Mouse (Mus musculus): Measurements from ENCODE around the gene Gpr137c.
A peak's percentile ranks its signal among the peaks of the same experiment; 100 is the strongest.

The Gpr137c gene

DNA sequence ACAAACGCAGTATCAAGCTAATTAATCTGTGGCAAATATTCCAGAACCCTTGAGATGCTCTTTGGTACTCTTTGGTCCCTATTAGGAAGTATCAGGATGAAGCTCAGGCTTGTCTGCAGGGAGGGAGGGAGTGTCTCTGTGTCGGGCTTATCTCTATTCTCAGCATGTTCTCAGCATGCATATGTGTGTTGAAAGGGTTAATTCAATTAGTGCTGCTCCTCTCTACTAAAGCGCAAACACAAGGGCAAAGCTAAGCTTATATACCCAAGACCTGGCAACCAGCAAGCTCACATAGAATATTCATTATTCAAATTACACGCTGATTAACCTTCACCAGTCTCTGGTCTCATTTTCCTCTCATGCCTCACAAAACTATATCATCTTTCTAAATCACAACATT, 84.4 kb downstream of the Gpr137c start:
- no peak for DNase-seq (ENCODE audit: low read depth)

DNA sequence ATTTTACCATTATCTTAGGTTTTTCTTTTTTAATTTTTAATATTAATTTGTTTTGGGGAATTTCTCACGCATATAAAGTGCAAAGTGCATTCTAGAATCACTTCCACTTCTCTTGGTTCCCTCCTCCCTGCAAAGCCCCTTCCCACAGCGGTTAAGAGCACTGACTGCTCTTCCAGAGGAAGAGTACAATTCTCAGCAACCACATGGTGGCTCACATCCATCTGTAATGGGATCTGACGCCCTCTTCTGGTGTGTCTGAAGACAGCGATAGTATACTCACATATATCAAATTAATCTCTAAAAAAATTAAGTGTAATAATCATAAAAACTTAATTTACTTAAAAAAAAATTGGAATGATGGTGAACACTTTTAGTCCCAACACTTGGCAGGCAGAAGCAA, 84.9 kb downstream of the Gpr137c start:
- no peak for DNase-seq (ENCODE audit: low read depth)

DNA sequence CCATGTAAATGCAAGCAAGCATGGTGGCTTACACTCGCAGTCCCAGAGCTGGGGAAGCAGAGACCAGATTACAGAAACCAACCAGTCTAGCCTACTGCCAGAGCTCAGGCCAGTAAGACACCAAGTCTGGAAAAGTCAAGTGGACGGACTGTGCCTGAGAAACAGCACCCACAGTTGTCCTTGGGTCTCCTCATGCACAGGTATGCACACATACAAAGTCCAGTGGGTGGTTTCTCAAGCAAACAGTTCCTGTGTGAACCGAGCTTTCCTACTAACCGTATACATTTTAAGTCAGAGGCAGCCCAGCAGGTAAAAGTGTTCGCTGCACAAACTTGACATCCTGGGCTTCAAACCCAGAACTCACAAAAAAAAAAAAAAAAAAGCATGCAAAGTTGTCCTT, 86.3 kb downstream of the Gpr137c start:
- no peak for DNase-seq (ENCODE audit: low read depth)

DNA sequence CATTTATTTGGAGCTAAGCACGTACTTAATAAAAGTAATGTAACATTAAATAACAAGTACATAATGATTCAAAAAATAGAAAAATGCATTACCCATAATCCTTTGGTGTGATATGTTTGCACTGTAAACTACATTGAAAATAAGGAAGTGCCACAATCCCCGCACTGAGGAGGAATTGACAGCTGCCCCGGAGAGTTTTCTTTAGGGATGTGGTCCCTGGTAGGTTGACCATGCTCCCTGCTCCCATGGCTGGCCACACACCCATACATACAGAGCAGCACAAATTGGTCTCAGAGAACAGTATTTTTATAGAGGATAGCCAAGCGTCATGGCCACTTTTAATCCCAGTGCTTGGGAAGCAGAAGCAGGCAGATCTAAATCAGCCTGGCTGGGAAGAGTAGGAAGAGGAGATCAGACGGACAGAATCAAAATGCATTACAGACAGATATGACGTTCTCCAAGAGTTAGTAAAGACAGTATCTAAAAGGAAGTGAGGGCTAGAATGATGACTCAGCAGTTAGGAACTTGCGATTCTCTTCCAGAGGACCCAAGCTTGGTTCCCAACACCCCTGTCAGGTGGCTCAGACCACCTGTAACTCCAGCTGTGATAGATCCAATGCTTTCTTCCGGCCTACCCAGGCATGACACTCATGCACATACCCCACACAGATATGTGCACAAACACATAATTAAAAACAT, 88.3 kb downstream of the Gpr137c start:
- no peak for DNase-seq (ENCODE audit: low read depth)

DNA sequence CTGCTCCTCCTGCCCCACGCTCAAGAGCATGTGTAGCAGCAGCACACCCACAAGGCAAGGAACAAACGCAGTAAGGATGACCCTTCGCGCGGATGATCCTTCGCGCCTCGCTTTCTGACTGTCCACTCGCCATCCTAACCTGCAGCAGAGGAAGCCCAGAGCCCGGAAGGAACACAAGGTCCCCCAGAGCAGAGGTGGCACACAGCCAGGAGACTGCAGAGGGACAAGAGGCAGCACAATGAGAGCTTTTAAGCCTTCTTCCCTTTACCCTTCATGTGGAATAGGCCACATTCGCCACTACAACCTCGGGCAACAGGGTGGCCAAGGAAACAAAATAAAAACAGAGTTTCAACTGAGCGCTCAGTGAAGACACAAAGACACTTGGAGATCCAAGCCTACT, 90.1 kb downstream of the Gpr137c start:
- DNase-seq (ENCODE audit: low read depth): no peak

DNA sequence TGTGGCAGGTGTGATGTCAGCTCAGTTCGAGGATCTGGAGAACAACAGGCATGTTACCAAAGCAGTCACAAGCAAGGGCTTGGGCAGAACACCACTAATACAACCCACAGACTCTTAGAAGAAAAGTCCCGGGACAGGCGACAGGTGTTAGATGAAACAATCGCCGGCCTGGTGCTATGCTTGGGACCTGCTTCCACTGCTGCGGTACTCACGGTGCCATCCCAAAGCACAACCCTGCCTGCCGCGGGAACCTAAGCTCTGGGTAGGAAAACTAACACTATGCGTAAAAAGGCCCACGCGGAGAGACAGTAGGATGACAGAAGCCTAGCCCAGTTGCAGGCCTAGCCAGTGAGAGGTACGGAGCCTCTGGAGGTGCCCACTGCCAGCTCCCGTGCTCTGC, 90.6 kb downstream of the Gpr137c start:
- no peak for DNase-seq (ENCODE audit: low read depth)

DNA sequence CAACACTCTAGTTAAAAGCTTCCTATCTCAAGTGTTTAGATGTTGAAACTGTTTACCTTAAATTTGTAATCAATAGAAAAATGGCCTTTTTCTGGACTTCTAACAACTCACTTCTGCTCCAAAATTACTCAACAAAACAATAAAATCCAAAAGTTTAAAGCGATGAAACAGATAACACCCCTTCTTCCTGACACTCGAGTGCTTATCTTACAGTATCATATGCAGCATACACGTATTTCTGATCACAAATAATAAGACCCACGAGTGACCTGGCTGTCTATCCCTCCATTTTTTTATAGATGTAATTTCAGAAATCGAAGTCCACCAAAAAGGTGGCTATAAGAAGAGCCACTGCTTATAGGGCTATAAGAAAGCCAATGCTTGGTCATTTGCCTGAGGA, 97.4 kb downstream of the Gpr137c start:
- no peak for DNase-seq (ENCODE audit: low read depth)

DNA sequence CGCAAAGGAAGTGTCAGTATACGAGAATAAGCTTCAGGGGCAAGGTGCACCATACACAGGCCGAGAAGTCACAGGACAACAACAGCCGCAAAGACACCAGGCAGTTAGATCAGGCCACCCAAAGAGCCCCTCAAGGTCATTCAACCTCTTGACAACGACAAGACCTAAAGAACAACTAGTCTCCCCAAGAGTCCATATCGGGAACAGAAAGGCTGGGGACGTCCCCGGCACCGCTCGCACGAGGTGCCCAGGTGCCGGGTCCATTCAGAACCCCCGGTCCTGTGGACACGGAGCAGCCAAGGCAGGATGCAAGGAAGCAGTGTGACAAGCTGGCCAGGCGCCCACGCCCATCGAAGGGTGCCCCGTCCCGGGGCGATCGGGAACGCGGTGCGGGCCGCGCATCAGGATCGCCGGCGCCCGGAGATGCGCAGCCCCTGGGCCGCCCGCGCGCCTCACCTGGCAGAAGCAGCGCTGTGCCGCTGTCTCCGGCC, 98.4 kb downstream of the Gpr137c start:
- peak; percentile 62 for DNase-seq (ENCODE audit: low read depth)

DNA sequence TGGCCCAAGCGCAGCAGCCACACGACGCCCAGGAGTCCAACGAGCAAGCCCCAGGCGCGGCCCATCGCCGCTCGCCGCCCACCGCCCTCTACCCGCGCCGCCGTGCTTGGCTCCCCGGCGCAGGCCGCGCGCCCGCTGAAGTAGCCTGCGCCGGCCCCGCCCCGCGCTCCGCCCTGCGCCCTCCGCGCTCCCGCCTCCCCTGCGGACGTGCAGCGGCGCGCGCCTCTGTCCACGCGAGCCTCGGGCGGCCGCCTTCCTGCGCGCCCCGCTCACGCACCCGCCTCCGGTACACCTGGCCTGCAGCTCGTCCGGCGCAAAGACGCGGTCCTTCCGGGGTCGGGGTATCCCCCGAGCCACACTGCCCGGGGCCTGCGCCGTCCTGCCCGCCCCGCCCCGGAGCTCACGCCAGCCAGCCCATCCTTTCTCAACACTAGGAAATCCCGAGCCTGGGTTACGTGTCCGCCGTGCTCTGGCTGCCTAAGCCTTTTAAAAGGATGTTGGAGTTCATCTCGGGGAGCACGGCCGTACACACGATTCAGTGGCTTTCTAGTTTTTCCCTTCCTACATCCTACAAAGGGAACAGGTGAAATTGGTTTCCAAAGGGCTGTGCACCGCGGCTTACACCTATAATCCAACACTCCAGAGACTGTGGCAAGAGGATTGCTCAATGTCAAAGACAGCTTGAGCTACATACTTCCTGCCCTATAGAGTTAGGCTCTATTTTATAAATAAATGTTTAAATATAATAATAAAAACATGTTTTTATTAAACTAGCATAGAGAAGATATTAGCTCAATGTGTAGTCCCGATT, 99.1 kb downstream of the Gpr137c start, which contains the start of gene Ero1l:
Gene Ero1l (minus strand): TSS at position 346 of the 811 bp plus-strand sequence.
- DNase-seq (ENCODE audit: low read depth): peak; percentile 88

DNA sequence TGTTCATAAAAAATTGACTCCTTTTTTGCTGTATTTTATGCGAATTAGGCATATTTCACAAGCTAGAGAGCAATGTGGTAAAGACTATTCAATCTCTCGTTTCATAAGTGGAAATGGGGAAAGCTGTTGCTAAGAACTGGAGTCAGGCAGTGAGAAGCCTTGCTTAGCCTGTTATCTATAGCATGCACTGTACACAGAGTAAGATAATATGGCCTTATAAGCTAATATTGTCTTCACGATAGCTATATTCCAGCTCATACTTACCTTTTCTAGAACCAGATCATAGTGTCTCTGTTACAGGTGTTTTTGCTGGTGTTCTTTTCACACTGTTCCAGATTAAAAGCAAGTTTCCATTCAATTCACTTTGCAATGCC, 99.7 kb downstream of the Gpr137c start:
- no peak for DNase-seq (ENCODE audit: low read depth)

DNA sequence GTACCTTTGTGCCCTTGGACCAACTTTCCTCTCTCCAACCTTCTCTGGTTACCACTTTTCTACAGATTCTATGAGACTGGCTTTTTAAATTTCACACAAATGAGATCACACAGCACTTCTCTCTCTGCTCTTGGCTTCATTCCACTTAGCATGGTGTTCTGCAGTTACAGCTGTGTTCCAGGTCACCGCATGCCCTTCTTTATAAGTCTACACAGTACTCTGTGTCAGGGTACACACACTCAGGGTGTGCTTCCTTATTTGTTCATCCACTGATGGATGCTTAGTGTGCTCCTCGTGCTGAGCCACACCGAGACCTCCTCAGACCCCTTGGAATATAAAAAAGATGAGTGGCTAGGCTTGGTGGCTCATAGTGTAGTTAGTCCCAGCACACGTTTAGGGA, 100.6 kb downstream of the Gpr137c start:
- no peak for DNase-seq (ENCODE audit: low read depth)

DNA sequence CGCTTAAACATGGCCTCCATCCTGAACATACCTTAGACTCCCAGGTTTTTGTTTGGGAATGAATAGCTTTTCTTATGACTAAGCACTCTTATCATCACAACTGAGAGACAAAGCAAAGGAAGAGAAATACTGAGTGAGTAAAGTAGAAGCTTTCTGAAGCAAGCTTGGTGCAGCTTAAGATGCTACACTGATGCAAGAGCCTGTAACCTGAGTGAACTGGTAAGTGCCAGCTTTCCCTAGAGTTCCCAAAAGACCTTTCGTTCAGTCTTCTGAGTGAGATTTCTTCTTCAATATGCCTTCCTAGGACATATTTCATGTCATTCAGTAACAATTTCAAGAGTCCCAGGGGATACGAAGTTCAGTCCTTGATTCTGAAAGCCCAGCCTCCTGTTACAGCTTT, 101.5 kb downstream of the Gpr137c start:
- DNase-seq (ENCODE audit: low read depth): no peak

DNA sequence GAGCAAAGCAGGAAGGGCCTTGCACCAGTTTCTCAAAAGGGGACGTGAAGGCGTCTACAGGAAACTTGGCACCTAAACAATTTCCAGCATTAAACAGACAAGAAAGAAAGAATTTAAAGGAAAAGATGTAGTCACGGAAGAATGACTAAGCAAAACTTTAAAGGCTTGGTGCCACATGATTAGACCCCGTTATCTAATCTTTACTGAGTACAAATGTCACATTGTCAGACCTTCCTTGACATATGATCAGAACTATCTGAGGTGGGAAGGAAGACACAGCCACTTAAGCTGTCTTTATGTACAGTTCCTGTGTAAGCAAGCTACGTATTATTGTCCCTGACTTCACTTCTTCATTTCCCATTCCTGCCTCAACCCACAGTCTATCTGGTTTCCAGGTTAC, 102.1 kb downstream of the Gpr137c start:
- DNase-seq (ENCODE audit: low read depth): no peak

DNA sequence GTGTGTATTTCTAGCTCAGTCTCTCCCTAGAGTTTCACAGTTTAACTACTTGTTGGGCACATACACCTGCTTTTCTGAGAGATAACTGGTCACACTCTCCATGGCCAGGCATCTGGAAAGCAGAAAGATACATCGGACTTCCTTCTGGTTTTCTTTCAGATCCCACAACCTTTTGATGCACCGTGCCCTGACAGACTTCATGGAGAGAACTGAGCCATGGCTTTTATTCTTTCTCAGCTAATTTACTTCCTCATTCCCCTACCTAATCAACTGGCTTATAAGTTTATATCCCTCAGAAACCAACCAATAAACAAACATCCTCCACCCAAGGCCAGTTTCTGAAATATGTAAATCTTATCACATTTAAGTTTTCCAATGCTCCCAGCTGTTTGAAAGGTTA, 102.9 kb downstream of the Gpr137c start:
- no peak for DNase-seq (ENCODE audit: low read depth)

DNA sequence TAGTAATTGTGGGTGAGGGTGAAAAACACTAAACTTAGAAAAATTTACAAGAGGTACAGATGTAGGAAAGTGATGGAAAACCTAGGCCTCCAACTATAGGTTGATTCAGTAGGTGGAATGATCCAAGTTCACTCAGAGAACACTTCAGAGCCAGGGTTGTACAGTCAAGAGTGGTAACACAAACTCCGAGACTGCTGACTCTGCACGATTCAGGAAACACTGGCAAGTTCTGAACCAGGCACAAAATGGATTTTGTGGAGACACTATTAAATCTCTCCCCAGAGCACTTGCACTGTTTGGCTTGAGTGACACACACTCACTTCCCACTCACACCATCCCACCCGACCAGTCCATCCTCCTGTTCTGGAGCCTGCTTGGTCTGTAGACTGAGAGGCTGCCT, 103.8 kb downstream of the Gpr137c start:
- DNase-seq (ENCODE audit: low read depth): no peak

DNA sequence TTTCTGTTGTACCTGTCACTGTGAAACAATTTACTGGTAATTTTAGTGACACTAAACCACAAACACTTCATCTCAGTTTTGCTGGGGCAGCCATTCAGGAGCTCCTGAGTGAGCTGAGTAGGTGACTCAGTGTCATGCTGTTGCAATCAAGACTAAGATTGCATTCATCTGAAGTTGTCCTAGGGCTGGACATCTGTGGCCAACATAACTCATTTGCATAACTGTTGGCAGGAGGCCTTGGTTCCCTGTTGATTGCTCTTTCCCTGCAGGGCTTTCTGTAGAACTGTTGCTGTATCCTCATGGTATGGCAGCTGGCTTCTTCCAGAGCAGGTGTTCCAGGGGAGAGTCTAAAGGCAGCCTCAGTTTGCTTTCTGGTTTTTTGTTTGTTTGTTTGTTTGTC, 106.0 kb downstream of the Gpr137c start:
- DNase-seq (ENCODE audit: low read depth): no peak

DNA sequence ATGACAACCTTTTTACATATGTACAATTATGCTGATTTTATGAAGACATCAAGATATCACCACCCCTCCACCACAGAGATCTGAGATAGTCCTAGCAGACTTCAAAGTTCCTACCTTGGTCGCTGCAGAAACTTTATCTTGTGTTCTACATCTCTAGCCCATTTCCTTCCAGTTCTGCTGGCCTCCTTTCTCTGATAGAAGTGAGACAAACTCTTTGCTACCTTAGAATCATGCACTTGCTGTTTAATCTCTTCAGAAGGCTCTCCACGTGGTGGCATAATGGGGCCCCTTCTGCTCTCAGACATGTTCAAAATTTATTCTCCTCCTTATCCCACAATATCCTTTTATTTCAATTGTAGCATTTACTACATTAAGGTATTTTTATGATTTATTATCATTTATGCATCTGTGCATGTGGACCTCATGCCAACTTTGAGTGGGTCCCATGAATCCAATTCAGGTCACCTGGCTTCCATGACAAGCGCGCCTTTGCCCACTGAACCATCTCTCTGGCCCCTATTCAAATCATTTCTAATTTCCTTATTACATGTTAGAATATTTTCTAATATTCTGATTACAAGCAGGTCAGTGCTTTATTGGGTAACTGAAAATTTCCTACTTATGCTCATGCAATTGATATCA, 108.7 kb downstream of the Gpr137c start:
- peak; percentile 38 for DNase-seq (ENCODE audit: low read depth)

DNA sequence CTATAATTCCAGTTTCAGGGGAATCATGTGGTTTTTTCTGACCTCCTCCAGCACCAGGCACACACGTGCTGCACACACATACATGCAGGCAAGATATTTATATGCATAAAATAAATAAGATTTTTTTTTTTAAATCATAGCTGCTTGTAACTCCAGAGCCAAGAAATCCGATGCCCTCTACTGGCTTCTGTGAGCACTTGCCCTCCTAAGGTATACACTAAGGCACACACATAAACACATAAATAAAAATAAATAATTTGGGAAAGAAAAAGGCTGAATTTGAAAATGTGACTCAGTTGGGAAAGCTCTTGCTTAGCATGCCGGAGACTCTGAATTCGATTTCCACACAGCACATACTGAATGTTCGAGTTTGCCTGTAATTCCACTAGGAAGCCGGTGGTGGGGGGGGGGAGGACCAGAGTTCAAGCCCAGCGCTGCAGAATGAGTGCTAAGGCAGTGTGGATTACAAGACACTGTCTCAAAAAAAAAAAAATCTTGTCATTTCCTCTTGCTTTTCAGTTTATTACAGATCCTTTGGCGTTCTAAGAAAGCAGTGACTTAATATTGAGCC, 109.6 kb downstream of the Gpr137c start:
- DNase-seq (ENCODE audit: low read depth): no peak

DNA sequence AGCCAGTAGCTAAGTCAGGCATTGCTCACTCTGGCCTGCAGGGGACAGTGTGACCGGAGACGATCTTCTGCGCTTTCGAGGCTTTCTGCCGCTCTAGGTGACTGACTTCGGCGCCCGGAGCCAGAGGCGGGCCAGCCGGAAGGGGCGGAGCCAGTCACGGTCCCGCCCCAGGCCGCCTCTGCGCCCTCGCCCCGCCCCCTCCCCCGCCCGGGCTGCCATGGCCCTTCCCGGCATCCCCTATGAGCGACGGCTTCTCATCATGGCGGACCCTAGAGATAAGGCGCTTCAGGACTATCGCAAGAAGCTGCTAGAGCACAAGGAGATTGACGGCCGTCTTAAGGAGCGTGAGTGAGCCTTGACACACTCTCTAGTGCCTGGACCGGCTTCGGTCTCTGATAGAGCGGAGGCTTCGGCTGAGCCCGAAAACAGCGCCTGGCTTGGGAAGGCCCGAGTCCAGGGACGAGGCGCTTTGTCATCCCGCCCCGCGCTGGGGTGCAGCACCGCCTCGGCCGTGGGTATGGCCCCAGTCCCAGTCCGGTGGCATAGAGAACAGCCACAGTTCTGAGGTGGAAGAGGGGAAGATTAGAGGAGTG, 110.2 kb downstream of the Gpr137c start, which contains the start of gene Psmc6:
Gene Psmc6 (plus strand): TSS at position 200 of the 593 bp plus-strand sequence.
- DNase-seq (ENCODE audit: low read depth): peak; percentile 97
